Mouse (Mus musculus): ENCODE measurements around the gene Olfr555.

- no peak for TF ChIP-seq POLR2A (IDR thresholded peaks at IDR 0.05; ENCODE audit: borderline replicate concordance, extremely low read depth, low read depth, low read length)
- no peak for TF ChIP-seq CTCF (IDR thresholded peaks at IDR 0.05; ENCODE audit: insufficient read depth, low read length)
Measured at GRCm38 (mm10) chr7:102619608-102620007, 39.0 kb upstream of the Olfr555 start.
